Mouse (Mus musculus): ENCODE results near the gene Dpysl5.

DNA sequence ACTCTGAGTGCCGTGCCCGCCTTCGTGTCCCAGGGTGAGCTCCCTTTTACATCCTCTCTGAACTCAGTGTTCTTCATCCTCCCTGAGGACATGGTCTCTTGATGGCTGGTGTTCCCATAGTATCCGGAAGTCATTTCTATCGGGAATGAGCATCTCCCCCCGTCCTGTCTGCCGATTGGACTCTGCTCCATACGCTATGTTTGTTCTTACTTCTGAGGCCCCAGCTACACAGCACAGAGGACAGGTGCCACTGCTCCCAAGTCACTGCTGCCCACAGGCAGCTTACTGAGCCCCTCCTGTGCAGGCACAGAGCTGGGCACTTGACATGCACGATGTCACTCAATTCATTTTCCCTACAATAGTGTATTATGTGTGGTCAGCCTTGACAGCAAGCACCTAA, 57.7 kb downstream of the Dpysl5 start:
- TF ChIP-seq CTCF (IDR thresholded peaks at IDR 0.05; ENCODE audit: control insufficient read depth, insufficient read depth, insufficient replicate concordance, low read depth, low read length): no peak
- TF ChIP-seq POLR2A (IDR thresholded peaks at IDR 0.05; ENCODE audit: control insufficient read depth, low read depth, low read length): no peak
